Mouse (Mus musculus) liver, adult 2 months (tissue): ENCODE measurements at regions not wholly inside any gene's neighbourhood (a gene's known extent, or its start where the extent isn't known, plus 50 kb on each side); places are given as distances from the start of the nearest gene placed in this dataset.

ENCODE experiments used
- DNase-seq: peaks from one replicate; pipeline ENCODE4 v3.0.0-alpha.2; 2011; ENCODE audit warnings: low read depth, low spot score; ENCODE audit errors: extremely low read depth
- H3K27ac ChIP-seq: fragments of 200-500 bp; replicated peaks from 2 replicates; pipeline ENCODE4 v1.5.1; 2012; ENCODE audit warnings: low read depth, mild to moderate bottlenecking, control low read depth, inconsistent platforms, low read length; ENCODE audit not compliant: insufficient read depth
- H3K27me3 ChIP-seq: fragments of 200-500 bp; 2 replicates; pipeline ENCODE4 v1.6.1; 2012; ENCODE audit warnings: mild to moderate bottlenecking, moderate library complexity, low read length, inconsistent platforms; ENCODE audit not compliant: control insufficient read depth, insufficient read depth
- H3K36me3 ChIP-seq: fragments of 200-500 bp; 2 replicates; pipeline ENCODE4 v1.6.1; 2012; ENCODE audit warnings: low read length, inconsistent platforms; ENCODE audit not compliant: control insufficient read depth, insufficient read depth
- H3K4me1 ChIP-seq: fragments of 200-500 bp; 2 replicates; pipeline ENCODE4 v1.6.1; 2011; ENCODE audit warnings: low read length; ENCODE audit not compliant: control insufficient read depth, insufficient read depth
- H3K4me3 ChIP-seq: fragments of 200-500 bp; 2 replicates; pipeline ENCODE4 v1.5.1; 2011; ENCODE audit warnings: low read depth, mild to moderate bottlenecking, control low read depth, low read length, moderate library complexity; ENCODE audit not compliant: insufficient read depth
- H3K79me2 ChIP-seq: fragments of 200-500 bp; 2 replicates; pipeline ENCODE4 v1.6.1; 2012; ENCODE audit warnings: inconsistent platforms, mild to moderate bottlenecking, low read length, moderate library complexity; ENCODE audit not compliant: control insufficient read depth, insufficient read depth
- H3K9ac ChIP-seq: fragments of 200-500 bp; 2 replicates; pipeline ENCODE4 v1.6.1; 2012; ENCODE audit warnings: low read depth, mild to moderate bottlenecking, control low read depth, inconsistent platforms, low read length
- CTCF ChIP-seq: fragments of 200-500 bp; IDR thresholded peaks from 2 replicates; pipeline ENCODE4 v1.5.1; 2011; ENCODE audit warnings: low read depth, low read length, control low read depth
- POLR2A ChIP-seq: fragments of 200-500 bp; IDR thresholded peaks from 2 replicates; pipeline ENCODE4 v1.6.1; 2011; ENCODE audit warnings: low read length, control low read depth; ENCODE audit not compliant: insufficient read depth; ENCODE audit errors: extremely low read depth
- WGBS: fragments of 180-500 bp; shearing (Covaris S2); methylation state at CpG from one replicate; pipeline ENCODE4 v1.1.7; 2018; 5-methylcytosine and 5-hydroxymethylcytosine counted together

GRCm38 (mm10) chr6:14025898-14026297 is 154.6 kb upstream of the 2610001J05Rik start:
- H3K27ac ChIP-seq, result no peak overlapping the region
- no peaks in the 10 kb centered on the region for H3K36me3 ChIP-seq
- H3K27me3 ChIP-seq, result no peaks in the 10 kb centered on the region
- H3K4me1 ChIP-seq, result no peaks in the 10 kb centered on the region
- H3K79me2 ChIP-seq, result no peaks in the 10 kb centered on the region
- H3K4me3 ChIP-seq, result no peak overlapping the region
- DNase-seq, result no peak
- WGBS, result 58% methylated on average over 2 of the region's 2 CpGs
- TF ChIP-seq CTCF (no peak), POLR2A (no peak)
- H3K9ac ChIP-seq, result no peak overlapping the region

- Histone ChIP-seq H3K36me3 (no peaks in the 10 kb centered on the region), H3K27me3 (no peaks in the 10 kb centered on the region), H3K27ac (no peak overlapping the region), H3K4me3 (no peak overlapping the region), H3K79me2 (no peaks in the 10 kb centered on the region), H3K9ac (no peak overlapping the region), H3K4me1 (no peaks in the 10 kb centered on the region)
- WGBS, result 73% methylated on average over 2 of the region's 2 CpGs
- DNase-seq, result no peak
- TF ChIP-seq CTCF, result no peak
- no peak for TF ChIP-seq POLR2A
These were observed 147.6 kb upstream of the 2610001J05Rik start for GRCm38 (mm10) chr6:14018928-14019327.

DNA sequence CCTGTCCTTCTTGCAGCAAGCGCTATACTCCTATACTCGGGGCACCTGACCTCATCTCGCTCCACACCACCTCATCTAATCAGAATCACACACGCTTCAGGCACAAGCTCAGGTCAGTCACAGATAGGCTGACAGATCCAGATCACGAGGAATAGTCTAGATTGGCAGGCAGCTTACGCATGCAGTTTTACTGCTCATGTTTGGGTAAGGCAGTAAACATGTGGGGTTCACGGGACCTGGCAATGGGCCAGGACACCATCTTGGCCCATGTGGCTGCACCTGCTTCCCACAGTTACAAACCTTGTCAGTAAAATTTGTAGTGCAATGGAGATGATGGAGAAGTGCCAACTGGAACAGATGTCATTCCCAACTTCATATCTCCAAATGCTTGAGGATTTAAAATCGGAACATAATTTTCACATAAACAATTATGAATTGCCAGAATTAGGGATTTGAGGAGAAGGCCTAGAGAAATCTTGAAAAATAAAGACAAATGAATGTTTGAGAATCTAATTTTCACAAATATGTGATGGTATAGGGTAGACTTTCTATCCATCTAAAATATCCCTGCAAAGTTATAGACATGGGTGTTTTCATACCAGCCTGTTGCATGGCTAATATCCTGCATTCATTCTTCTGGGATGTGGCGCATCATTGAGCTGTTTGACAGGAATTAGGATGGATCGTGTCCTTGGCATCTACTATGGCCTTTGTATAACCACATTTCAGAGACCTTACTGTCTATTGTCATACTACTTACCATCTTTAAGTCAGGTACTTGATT is 111.5 kb upstream of the 2610001J05Rik start:
- no peak for DNase-seq
- H3K27me3 ChIP-seq, result no peaks in the 10 kb centered on the region
- no peak overlapping the region for H3K9ac ChIP-seq
- H3K79me2 ChIP-seq, result no peaks in the 10 kb centered on the region
- TF ChIP-seq CTCF (no peak), POLR2A (no peak)
- H3K27ac ChIP-seq, result no peak overlapping the region
- WGBS, result 89% methylated on average over 10 of the region's 10 CpGs
- no peaks in the 10 kb centered on the region for H3K36me3 ChIP-seq
- no peaks in the 10 kb centered on the region for H3K4me1 ChIP-seq
- H3K4me3 ChIP-seq, result no peak overlapping the region

DNA sequence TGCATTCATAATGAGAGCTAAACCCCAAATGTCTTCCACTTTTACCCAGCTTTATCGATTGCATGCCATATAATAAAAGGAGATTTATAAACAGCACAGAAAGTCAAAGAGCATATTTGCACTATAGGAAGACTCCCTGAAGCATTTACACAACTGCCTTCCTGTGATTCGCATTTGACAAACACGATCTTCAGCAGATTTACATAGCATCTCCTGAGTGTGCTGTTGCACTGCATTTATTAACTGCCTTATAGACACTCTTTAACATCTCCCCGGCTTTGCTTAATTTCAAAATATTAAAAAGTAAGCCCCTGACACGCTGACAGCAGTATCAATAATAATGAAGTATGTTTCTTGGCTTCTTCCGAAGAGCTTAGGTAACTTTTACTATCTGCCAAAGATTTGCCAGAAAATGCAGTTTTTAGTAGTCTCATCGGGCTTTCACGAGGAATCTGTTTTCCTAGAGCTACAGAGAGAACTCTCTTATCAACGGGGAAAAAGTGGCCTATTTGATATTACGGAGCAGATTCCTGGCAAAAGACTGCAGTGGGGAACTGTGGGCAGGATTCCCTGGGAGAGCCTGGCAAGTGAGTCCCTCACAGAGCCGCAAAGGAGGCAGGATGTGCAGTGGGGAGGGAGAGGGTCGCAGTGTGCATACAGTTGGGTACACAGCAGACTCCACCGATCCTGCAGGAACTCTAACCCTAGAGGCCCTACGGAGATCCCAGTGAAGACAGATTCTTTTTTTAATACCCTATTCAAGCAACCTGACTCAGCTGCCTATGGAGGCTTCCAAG is 103.6 kb upstream of the 2610001J05Rik start:
- 75% methylated on average over 14 of the region's 14 CpGs for WGBS
- no peak overlapping the region for H3K4me3 ChIP-seq
- no peaks in the 10 kb centered on the region for H3K27me3 ChIP-seq
- H3K9ac ChIP-seq, result no peak overlapping the region
- no peaks in the 10 kb centered on the region for H3K79me2 ChIP-seq
- no peak overlapping the region for H3K27ac ChIP-seq
- H3K4me1 ChIP-seq, result no peaks in the 10 kb centered on the region
- TF ChIP-seq CTCF (no peak), POLR2A (no peak)
- H3K36me3 ChIP-seq, result no peaks in the 10 kb centered on the region
- DNase-seq, result no peak

DNA sequence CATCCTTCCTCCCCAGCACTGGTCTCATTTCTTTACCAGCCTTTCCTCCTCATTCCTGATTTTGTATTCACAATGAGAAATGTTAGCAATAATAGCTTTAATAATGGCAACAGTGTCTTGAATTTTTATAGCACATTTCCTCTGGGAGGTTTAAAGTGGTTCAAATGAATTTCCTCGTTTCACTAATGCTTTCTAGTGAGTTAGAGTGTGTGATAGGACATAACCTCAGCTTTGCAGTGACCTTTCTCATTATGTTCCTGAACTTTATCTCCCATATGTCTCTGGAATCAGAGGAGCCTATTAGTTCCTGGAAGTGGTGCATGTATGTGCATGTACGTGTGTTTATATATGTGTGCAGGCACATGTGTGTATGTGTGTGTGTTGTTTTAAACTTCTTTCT is 93.2 kb upstream of the 2610001J05Rik start:
- Histone ChIP-seq H3K27ac (no peak overlapping the region), H3K27me3 (no peaks in the 10 kb centered on the region), H3K4me1 (no peaks in the 10 kb centered on the region), H3K36me3 (no peaks in the 10 kb centered on the region), H3K4me3 (no peak overlapping the region), H3K9ac (no peak overlapping the region), H3K79me2 (no peaks in the 10 kb centered on the region)
- no peak for DNase-seq
- TF ChIP-seq CTCF (no peak), POLR2A (no peak)
- WGBS, result 68% methylated on average over 2 of the region's 2 CpGs

DNA sequence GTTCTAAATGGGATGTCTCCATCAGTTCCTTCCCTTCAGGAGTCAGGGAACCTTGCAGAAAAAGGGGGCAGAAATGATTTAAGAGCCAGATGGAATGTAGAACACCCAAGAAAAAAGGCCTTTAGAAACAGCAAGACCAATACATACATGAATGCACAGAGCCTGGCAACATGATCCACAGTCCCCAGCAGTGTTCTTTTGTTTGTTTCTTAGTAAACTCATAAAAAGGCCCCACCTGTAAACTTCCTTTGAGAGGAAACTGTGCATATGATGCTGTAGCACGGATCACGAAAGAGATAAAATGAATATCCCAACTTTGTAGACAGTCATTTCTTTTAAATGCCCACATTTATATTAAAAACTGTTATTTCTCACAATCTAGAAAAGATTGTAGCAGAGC is 92.7 kb upstream of the 2610001J05Rik start:
- no peaks in the 10 kb centered on the region for H3K79me2 ChIP-seq
- H3K4me3 ChIP-seq, result no peak overlapping the region
- no peak for DNase-seq
- H3K9ac ChIP-seq, result no peak overlapping the region
- no peak overlapping the region for H3K27ac ChIP-seq
- no peaks in the 10 kb centered on the region for H3K4me1 ChIP-seq
- TF ChIP-seq POLR2A (no peak), CTCF (no peak)
- no peaks in the 10 kb centered on the region for H3K36me3 ChIP-seq
- 82% methylated on average over 2 of the region's 2 CpGs for WGBS
- H3K27me3 ChIP-seq, result no peaks in the 10 kb centered on the region
